Mouse (Mus musculus) kidney, postnatal 25 days (tissue): ENCODE data around the gene Olfr273.
"Not testable (repeated sequence)": the region's sequence is repeated elsewhere in the genome, so short reads cannot be mapped to it uniquely, and the experiment has no call there.

Source experiments
- DNase-seq, 2 experiments: peaks; one replicate each; pipeline ENCODE4 v3.0.0; 2021; ENCODE audit warnings: mixed read lengths in 2 of 2

The Olfr273 gene

DNA sequence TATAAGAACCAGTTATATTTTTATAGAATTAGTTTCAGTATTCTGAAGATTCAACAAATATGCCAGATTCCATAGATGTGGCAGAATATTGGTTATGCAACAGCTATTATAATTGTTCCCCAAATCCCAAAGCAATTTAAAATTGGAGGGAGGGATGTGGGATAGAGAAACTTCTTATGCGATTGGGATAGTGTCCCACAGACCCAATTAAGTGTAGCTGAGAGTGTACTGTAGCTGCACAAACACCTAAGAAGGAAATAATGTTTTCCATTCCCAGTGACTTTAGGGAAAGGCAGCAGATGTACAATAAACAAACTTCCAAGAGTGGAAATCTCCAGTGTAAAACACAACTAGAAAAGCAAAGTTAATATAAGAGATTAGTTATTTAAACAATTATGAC is at the start of gene Olfr273:
Gene Olfr273 (minus strand): TSS at position 101 of the 400 bp plus-strand sequence.
- no peak for DNase-seq

DNA sequence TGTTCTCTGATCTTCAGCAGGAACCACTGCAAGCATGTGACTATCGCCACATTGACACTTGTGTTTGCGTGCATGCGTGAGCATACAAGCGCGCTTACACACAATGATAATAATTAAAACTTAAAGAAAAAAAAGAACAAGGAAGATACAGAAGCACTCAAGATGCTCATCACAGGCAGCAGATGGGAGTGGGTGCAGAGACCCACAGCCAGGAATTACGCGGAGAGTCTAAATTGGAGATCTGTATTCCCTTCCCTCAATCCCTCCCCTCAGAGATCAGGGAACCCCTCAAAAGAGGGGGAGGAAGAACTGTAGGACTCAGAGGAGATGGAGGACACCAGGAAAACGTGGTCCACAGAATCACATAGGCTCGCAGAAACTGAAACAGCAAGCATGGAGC is 5.1 kb upstream of the Olfr273 start:
- DNase-seq = no peak

DNA sequence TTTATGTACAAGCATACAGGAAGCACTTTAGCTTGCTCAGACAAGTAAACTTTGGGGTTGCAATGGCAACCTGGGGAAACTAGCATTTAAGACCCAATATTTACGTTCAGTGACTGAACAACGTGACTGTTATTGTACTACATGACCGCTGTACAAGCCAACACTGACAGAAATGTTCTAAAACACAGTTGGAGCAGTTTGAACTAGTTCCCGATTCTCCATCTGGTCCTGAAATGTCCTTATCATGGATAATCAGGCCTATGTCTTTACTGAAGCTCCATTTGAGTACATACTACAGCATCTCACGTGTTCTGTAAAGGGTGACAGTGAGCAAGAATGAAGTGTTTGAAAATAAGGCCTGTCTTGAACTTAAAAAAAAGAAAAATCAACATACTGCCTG is 9.4 kb downstream of the Olfr273 start:
- DNase-seq = no peak

DNA sequence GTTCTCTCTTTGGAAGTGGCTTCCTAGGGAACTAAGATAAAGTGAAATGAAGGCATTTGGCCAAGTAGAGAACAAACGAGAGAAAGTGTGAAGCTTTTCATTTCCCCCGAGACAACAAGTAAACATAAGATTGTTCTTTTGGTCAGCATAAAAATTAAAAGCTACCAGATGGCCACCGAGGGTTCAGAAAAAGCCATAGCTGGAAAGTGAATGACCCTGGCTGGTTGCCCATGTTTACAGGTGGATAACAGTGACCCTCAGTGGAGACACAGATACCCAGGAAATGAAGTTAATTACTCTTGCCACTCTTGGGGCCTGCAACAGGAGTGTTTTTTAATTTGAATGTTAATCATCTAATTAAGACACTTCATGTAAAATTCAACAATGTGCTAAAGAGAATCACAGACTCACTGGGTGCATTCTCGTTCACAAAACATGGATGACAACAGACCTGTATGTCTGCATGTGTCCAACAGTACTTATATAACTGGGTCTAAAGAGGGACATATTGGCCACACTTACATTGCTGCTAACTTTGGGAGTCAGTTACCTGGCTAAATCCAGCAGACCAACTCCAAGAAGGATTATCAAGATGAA is 9.9 kb downstream of the Olfr273 start:
- DNase-seq = no peak

DNA sequence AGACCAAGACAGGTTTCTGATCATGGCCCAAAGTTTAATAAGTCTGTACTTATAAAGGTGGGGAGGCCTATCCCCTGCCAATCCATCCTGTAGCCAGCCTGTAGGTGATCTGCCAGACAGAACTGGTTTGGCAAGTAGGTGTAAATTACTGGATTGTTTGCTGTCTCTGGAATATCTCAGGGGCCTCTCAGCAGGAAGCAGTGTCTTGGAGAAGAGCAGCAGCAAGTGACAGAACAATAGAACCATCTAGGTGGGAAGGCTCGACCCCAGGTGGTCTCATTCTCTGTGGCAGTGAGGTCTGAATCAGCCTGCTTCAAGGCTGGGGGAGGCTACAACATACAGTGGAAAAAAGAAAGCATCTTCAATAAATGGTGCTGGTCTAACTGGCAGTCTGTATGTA is 13.6 kb downstream of the Olfr273 start:
- DNase-seq = not testable (repeated sequence)

DNA sequence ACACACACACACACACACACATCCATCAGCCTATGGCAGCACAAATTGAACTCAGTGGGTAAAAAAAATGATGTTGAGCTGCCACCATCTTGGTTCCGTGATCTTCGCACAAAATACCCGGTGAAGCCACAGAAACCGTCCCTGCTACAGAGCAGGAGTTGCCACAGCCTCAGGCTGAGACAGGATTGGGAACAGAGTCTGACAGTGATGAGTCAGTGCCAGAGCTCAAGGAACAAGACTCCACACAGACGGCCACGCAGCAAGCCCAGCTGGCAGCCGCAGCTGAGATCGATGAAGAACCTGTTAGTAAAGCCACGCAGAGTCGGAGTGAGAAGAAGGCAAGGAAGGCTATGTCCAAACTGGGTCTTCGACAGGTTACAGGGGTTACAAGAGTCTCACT is 37.7 kb downstream of the Olfr273 start:
- no peak for DNase-seq

DNA sequence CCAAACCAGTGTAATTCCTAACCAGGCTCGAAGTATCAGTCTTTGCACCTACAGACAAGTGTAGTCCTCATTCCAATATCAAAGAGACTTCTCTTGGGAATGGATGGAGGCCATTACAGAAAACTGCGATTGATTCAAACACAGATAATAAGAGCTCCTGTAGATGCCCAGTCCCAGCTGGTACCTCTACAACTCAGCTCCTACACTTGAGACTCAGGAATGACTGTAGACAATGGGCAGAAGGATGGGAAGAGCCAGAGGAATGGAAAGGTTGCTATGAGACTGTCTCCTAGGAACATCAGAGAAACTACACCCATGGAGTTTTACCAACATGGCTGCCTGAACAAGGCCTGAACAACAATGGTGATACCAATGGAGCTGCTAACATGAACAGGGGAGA is 44.7 kb downstream of the Olfr273 start, which contains the start of gene Olfr275:
Gene Olfr275 (plus strand): TSS at position 301 of the 400 bp plus-strand sequence.
- no peak for DNase-seq

DNA sequence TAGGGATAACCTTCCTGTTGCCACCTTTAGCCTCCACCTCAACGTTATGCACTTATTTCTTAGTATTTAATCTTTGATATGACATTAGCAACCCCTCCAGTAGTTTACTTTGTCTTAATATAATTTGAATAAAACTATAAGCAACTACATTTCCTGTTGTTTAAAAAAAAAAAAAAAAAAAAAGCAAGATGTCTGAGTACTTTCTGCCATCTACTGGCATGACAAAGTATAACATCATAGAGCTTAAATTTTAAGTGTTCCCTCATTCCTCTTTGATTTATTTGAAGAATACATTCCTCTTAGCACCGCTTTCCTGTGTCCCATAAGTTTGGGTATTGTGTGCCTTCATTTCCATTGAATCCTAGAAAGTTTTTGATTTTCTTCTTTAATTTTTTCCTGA is 47.2 kb downstream of the Olfr273 start:
- DNase-seq = no peak
